Mouse (Mus musculus) heart, postnatal 14 days (tissue): Measurements from ENCODE around the gene Zfp592. TPM values are rescaled to one million over a fixed set of nuclear protein-coding genes. Genes with fewer than 3 reads are reported as not detected.

ENCODE experiments used
- DNase-seq, 2 experiments: peaks; one replicate each; pipeline ENCODE4 v3.0.0; 2021 to 2022
- intact Hi-C: fragments of 180-260 bp; cut with DNase I; formaldehyde crosslinking; loops from one replicate; pipeline ENCODE4 v1.15.1; 2025
- total RNA-seq, 2 experiments: library from RNA; stranded (reverse); gene quantifications; 2 replicates each; pipeline ENCODE4 v1.2.3; 2021

Gene Zfp592
- total RNA-seq, 2 experiments from 2014 or later: 21.5 to 22.1 TPM

DNA sequence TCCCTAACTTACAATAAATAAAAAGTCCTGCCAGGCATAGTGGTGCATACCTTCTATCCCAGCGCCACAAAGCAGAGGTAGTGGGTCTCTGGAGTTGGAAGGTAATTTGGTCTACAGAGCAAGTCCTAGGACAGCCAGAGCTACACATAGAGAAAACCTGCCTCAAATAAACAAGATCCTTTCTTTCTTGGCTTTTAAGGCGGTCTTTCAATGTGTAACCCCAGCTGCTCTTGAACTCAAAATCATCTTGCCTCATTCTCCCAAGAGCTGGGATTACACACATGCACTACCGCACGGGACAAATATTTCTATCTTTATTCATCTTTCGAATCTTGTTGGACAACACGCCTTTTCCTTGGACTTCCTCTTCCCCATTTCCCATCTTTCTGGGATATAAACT lies 1.4 kb upstream of the Zfp592 start:
- intact Hi-C loops: loop anchor here (2.0 to 5.0 kb wide), 5 partner anchors 43 to 165 kb away; partner anchors contain the start of genes Alpk3, Wdr73 and Zscan2
- no peak for DNase-seq

DNA sequence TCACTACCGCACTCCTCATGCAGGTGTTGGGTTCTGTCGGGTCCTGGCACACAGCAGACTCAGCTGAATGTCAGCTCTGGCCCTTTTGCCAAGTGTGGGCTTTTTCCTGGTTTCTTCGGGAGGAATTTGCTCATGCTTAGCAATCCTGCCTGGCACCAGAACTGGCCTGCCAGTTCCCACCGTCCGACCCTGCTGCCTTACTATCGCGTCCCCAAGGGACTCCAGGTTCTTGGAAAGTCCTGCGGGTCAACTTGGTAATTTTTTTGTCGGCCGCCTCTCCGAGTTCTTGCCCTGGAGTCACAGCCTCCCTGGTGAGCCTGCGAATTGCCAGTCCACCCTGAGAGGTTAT lies 876 bp upstream of the Zfp592 start:
- DNase-seq: no peak
- intact Hi-C loops: loop anchor here (2.0 to 5.0 kb wide), 5 partner anchors 44 to 165 kb away; partner anchors contain the start of genes Alpk3, Wdr73 and Zscan2

DNA sequence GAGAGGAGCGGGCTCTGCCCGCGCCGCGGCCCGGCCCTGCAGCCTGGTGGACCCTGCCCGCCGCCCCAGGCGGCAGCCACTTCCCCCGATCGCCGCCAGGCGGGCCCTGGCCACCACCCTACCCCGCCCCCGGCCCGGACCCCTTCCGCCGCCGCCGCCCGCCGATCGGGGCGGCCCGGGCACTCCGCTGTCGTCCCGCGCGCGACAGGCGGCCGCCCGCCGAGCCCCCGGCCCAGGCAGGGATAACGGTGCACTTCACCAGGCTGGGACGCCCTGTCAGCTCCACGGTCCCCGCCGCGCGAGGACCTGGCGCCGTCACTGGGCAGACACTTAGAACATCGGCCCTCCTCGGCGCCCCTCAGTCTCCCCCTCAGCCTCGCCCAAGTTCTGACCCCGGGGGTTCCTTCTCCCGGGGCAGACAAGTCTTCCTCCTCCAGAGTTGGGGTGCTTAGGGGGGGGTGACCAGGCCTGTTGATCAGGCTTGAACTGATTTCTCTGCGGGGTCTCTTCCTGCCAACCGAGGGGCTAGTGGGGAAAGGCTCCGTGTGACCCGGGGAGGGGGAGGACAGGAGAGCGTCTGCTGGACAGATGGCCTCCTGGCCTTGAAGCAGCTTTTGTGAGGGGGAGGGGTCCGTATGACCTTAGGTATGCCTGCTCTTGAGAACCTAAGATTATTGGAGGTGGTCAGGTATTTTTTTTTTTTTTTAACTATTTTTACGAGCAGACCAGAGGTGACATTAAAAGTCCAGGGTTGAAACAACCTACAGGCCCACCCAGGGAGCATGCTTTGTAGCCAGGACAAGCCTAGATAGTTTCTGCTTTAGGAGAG lies 567 bp downstream of the Zfp592 start:
- DNase-seq: peak in 1 of 2 experiments; percentile 70
- intact Hi-C loops: loop anchor here (2.0 to 5.0 kb wide), 5 partner anchors 45 to 163 kb away; partner anchors contain the start of genes Alpk3, Wdr73 and Zscan2

DNA sequence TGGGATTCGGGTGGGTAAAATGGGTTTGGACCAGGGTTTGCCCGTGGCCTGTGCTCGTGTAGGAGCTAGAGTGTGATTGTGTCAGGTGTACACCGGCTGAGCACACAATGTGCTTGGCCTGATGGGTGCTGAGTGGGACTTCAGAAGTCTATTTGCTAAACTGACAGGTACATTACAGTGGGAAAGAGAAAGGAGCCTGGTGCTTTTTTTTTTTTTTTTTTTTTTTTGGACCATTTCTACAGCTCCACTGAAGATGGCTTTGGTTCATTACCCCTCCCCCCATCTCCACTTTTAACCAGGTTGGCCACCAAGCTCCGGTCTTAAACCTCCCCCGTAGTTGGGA lies 1.2 kb downstream of the Zfp592 start:
- DNase-seq: no peak
- intact Hi-C loops: loop anchor here (5.0 kb wide), 4 partner anchors 63 to 163 kb away; partner anchors contain the start of genes Alpk3, Wdr73 and Zscan2

DNA sequence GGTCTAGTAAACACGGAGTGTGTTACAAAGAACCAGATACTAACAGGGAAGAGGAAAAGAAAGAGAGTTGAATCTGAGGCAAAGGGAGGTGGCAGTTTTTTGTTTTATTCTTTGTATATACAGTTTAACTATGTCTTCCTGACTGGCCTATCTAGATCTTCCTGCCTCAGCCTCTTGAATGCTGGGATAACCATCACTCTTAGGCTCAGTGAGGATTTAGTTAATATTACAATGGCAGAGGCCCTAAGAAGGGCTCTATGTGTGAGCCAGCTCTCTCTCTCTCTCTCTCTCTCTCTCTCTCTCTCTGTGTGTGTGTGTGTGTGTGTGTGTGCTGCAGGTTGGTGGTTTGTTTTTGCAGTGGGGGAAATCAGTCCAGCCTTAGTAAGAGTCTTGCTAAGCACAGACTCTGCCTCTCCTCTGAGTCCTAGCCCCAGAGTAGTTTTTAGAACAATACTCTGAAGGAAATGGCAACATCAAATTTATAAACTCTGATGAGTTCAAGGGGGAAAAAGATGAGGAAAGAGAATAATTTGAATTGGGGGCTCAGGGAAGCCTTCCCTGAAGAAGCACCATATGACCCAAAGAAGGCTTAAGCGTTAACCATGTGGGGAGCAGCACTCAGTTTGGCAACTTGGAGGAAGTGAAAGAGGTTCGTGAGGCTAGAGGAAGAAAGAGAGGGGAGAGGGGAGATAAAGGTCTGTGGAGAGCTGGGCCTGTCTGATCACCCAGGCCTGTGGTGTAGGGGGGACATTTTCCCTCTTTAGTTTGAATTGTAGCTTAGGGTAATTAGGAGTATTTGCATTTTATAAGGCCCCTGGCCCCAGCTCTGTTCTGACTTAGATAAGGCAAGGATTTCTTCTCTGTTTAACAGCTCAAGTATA lies 2.0 kb downstream of the Zfp592 start:
- DNase-seq: peak in 1 of 2 experiments; percentile 14
- intact Hi-C loops: no loop called here

DNA sequence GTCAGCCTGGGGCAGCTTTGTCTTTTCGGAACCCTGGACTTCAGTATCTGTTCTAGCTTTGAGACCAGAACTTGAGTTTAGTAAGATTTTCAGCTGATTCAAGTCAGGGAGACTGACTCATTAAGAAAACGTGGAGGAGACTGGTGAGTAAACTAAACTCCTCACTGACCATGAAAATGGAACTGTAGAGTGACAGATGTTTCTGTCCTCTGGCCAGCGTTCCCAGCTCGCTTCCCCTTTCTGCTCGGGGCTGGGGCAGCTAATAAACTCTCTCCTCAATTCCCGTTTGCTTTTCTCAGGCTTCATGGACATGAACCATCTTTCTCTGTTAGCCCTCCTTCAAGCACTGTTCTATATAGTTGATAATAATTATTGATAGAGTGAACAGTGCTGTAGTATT lies 4.3 kb downstream of the Zfp592 start:
- intact Hi-C loops: no loop called here
- DNase-seq: peak; percentile 25 to 29

DNA sequence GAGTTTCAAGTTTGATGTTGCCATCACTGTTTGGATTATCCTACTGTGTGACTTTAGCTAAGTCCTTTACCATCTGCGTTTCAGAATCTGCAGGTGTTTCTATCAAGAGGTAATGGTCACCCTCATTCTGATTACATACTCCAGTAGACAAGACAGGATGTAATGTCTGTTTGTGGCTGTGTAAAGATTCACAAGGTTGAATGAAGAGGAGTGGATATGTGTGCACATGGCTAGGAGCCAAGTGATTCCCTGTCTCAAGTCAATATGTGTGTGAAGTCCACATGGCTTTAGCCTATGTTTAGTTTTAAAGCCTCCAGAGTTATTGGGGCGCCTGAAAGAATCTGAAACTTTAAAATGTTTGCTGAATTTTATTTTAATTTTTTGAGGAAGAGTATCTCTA lies 6.1 kb downstream of the Zfp592 start:
- intact Hi-C loops: no loop called here
- no peak for DNase-seq

DNA sequence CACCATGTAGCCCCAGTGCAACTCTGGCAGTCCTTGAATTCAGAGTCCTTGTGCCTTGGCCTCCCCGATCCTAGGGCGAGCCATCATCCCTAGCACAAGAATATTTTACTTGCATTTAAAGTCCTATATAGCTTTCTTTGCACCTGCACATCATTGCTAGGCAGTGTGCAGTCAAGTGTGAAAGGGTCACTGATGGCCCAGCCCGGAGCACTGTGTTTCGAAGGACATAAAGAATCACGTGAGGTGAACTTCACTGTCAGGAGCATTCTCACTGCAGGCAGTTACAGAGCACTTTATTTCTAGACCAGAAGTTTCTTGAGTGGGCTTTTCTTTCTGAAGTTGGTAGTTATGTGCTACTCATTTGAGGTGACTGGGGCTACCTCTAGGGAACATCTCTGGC lies 8.4 kb downstream of the Zfp592 start:
- intact Hi-C loops: no loop called here

DNA sequence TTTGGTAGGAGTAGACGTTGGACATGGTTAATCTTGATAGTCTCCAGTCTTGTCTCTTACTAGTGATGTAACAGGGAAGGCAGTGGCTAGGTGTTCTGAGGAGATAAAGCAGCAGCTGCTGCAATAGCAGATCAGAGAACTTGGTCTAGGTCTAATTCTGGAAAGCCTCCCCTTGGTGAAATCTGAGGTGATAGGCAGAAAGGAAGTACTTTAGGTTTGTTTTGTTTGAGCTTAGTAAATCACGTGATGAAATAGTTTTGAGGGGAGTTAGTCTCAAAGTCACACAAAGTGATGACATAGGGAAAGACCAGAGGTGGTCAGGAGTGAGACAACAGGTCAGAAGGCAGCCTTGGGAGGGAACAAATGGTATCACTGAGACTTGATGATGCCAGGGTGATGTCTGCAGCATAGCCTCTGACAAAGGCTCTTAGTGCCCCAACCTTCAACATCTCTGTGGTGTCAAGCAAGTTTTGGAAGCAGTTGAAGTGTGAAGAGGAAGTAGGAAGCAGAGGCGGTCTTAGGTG lies 11.1 kb downstream of the Zfp592 start:
- intact Hi-C loops: no loop called here
- DNase-seq: no peak

More for the DNA sequence above, 8.4 kb downstream of the Zfp592 start:
- DNase-seq: no peak

DNA sequence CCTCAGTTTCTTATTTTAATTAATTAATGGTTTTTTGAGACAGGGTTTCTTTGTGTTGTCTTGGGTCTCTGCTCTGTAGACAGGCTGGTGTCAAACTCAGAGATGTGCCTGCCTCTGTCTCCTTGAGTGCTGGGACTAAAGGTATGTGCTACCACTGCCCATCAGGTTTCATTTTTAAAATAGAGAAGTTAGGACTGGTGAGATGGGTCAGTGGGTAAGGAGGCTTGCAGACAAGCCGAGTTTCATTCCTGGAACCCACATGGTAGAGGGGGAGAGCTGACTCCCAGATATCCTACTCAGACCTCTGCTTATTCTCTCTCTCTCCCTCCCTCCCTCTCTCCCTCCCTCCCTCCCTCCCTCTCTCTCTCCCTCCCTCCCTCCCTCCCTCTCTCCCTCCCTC lies 12.5 kb downstream of the Zfp592 start:
- no peak for DNase-seq
- intact Hi-C loops: no loop called here

DNA sequence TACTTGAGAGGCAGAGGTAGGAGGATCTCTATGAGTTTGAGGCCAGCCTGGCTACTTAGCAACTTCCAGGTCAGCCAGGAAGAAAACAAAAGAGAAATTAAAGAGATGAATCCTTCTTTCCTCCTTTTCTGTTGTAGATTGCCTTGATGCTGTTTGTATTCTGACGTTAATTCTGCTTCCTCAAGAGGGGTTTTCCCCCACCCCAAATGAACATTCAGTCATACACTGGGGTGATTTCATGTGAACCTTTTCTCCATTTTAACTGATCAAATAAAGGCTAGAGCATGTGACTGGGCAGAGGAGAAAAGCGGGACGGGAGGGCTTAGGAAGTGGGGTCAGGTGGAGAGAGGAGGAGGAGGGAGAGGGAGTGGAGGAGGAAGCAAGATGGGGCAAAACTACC lies 14.8 kb downstream of the Zfp592 start:
- DNase-seq: no peak
- intact Hi-C loops: no loop called here

DNA sequence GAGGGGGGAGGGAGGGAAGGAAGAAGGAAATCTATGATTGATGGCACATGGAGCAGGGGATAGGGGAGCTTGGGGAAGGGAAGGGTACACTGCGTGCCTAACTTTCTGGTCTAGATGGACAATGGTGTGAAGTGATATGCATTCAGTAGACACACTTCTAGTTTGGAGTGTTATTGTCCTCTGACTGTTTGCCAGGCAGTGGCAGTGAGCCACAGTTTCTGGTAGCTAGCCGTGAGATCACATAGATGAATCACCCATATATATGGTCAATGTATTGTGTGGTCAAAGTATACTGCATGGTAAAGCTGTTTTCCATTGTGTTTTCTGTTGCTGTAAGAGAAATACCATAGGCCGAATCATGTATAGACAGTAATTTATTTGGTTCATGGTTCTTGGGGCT lies 18.1 kb downstream of the Zfp592 start:
- intact Hi-C loops: no loop called here
- no peak for DNase-seq

DNA sequence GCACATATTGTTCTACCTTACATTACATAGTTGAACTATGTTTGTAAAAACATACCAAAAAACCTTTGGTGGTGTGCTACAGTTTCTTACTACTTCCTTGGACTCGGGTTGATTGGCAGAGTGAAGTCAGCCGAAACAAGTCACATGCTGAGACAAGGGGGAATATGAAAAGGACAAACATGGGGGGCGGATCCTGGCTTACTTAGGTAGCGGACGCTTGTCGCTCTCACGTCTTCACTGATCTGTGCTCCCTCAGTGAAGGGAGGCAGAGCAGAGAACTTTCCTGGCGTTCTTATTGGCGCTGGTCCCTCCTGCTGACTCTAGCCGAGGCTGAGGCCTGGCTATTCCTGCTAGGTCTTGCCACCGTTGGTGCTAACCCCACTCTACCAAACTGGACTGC lies 26.8 kb downstream of the Zfp592 start:
- DNase-seq: no peak
- intact Hi-C loops: no loop called here

DNA sequence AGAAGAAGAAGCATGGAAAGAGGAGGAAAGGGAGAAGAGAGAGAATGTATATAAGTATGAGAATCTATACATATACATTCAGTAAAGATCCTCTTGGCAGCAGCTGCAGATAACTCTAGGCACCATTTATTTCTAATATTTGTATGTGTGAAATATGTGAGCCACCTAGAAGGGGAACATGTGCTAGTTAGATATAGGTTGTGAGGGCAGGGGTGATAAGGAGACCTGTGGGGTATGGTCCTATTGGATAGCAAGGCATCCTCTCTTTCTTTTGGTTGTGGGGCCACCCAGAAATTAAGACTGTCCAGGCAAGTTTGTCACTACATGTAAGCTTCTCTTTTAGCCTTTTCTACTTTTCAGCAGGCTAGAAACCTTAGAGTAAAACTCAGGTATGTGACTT lies 29.2 kb downstream of the Zfp592 start:
- DNase-seq: no peak
- intact Hi-C loops: no loop called here

DNA sequence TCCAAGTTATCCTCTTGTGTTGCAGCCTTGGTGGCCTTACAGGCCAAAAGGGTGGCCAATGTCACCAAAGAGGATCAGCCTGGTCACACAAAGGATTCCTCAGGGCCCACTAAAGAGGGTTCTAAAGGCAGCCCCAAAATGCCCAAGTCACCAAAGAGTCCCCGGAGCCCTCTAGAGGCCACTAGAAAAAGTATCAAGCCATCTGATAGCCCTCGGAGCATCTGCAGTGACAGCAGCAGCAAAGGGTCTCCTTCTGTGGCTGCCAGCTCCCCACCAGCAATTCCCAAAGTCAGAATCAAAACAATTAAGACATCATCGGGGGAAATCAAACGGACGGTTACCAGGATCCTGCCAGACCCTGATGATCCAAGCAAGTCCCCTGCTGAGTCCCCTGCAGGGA lies 30.6 kb downstream of the Zfp592 start:
- intact Hi-C loops: no loop called here
- DNase-seq: no peak

DNA sequence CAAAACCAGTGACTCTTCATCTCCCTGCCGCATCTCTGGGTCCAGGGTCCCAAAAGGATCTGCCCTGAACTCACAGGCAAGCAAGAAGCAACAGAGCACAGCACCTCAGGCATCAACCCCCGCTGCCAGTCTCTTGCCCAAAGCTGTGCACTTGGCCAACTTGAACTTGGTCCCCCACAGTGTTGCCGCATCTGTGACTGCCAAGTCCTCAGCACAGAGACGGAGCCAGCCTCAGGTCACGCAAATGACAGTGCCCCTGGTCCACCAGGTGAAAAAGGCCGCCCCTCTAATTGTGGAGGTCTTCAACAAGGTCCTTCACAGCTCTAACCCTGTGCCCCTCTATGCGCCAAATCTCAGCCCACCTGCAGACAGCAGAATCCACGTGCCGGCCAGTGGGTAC lies 31.2 kb downstream of the Zfp592 start:
- intact Hi-C loops: no loop called here
- DNase-seq: no peak

DNA sequence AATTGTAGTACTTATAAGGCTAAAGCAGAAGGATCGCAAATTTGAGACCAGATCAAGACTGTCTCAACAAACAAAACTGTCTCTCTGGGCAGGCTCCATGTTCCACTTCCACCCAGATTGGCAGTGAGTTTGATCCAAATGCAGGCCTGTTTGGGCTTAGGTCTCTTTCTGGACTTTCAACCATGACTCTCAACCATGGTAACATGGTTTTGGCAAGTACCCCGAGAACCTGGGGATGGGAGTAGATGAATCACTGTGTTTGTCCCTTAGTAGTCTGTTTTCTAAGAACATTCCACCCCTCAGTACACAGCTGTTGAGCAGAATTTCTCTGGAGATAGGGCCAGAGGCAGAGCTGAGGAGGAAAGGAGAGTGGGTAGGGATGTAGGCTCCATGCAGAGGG lies 32.3 kb downstream of the Zfp592 start:
- no peak for DNase-seq
- intact Hi-C loops: no loop called here

DNA sequence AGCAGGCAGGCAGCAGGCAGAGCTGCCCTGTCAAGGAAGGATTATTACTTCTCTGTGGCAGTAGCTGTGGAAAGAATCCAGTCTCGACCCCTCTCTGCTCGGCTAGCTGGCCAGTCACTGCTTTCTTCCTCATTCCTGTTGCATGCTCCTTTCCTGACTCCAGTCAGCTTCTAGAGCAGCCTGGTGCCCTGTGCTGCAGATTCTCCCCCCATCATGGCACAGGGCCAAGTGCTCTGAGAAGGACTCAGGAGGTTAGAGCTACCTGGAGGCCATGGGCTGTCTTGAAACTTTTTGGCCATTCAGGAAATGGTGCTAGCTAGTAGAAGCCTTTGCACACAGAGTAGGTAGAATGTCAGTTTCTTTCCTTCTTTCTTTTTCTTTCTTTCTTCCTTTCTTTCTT lies 46.2 kb downstream of the Zfp592 start:
- no peak for DNase-seq
- intact Hi-C loops: loop anchor here (10.0 kb wide), 1 partner anchor 305 kb away; no protein-coding TSS in a partner anchor

DNA sequence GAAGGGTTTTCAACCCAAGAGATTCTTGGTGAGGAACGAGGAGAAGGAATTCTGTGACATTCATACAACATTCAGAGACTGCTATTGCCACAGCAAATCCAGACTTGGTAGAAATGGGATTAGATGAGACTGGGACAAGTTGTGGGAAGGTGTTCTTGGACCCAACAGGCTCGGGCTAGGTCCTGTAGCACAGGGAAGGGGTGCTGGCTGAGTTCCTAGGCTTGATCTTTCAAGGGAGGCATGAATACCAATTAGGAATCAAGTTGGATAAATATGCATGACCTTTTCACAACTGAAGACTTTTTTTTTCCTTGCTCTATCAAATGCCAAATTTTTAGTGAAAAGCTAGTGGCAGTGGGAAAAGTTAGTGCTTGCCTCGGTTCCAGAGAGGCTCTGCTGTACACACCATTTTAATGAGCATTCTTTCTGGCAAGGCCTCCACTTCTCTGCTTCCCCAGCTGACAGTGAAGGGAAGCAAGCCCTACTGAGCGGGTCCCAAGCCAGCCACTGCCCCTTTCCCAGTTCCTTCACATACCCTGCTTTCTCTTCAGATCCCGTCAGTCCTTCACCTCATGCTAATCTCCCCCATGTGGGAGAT lies 49.6 kb downstream of the Zfp592 start:
- intact Hi-C loops: no loop called here
- DNase-seq: no peak

DNA sequence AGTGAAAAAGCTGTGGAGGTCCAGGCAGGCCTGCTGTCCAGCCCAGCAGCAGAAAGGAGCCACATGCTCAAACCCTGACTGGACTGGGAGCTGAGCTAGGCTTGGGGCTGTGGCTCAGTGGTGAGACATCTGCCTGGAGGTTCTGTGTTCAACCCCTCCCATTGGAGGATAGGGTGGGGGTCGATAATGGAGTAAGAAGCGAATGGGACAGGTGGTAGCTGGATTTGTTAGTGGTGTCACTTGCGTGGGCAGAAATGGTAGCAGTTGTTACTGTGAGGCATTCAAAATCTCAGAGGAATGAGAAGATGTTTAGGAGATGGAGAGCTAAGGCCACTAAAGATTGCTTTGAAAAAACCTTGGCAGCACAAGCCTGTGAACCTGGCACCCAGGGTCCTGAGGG lies 54.4 kb downstream of the Zfp592 start:
- DNase-seq: no peak

DNA sequence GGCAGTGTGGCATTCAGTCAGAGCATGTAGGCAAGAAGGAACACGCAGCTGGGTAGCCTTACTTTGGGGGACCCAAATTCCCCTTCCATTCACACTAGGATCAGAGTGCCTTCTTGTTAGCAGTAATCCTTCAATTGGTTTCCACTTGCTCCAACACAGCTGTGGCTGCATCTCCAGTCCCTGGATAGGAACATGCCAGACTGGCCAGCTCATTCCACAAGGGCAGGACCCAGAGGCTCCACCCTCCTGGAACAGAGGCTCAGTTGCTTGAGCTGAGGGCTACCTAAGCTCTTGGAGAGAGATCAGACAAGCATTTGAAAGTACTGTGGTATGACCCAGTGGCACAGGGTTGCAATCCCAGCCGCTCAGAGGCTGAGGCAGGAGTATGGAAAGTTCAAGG lies 55.0 kb downstream of the Zfp592 start:
- intact Hi-C loops: no loop called here
- DNase-seq: peak in 1 of 2 experiments; percentile 25

More for the DNA sequence above, 54.4 kb downstream of the Zfp592 start:
- intact Hi-C loops: no loop called here
